Mouse (Mus musculus): ENCODE results near the gene Ugcg. TPM values are rescaled to one million over a fixed set of nuclear protein-coding genes. Genes with fewer than 3 reads are reported as not detected.

Ugcg gene
- polyA plus RNA-seq, 1 experiment: 62.0 TPM

DNA sequence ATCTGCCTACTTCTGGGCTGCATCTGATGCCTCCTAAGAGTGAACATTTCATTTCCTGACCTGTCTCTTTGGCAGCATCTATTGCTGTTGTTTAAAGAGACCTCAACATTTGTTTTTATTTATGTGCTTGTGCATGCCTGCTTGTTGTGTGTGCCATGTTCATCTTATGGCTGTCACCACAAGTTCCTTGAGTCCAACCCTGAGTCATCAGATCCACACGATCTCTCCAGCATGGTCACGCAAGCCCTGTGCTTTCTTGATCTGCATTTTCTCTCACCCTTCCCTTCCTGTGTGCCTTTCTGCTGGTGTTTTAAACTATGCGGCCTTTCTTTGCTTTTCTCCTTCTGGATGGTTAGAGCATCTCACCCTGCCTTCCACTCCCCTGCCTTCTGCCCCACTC is 11.6 kb downstream of the Ugcg start:
- 71% methylated on average over 3 of the region's 3 CpGs for WGBS

DNA sequence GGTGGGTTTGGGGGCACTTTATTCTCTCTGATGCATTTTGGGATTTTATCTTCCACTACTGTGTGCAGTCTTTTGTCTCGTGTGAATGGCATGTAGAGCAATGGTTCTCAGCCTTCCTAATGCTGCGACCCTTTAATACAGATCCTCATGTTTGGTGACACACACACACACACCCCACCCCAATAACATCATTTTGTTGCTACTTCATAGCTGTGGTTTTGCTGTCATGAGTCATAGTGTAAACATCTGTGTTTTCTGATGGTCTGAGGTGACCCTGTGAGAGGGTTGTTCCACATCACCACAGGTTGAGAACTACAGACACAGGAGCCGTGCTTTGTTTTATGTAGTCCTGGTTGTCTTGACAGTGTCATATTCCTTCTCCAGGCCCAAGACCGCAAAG is 15.6 kb downstream of the Ugcg start:
- H3K27ac ChIP-seq (ENCODE audit: insufficient read depth, low read length): no peak overlapping the region
- peaks cover 14% of the 10 kb centered on the region for H3K4me1 ChIP-seq (ENCODE audit: control insufficient read depth, insufficient read depth, low read length)
- DNase-seq: no peak
- TF ChIP-seq POLR2A (IDR thresholded peaks at IDR 0.05; ENCODE audit: borderline replicate concordance, insufficient read depth, low read length) (no peak), CTCF (IDR thresholded peaks at IDR 0.05; ENCODE audit: borderline replicate concordance, insufficient read depth, low read depth, low read length) (no peak)
- 87% methylated on average over 4 of the region's 4 CpGs for WGBS
- no peak overlapping the region for H3K4me3 ChIP-seq (replicated peaks; ENCODE audit: insufficient read depth, low read depth, low read length)
- no peaks in the 10 kb centered on the region for H3K27me3 ChIP-seq (ENCODE audit: control insufficient read depth, insufficient read depth, low read length)

More for the DNA sequence above, 11.6 kb downstream of the Ugcg start:
- Histone ChIP-seq H3K27ac (ENCODE audit: insufficient read depth, low read length) (no peak overlapping the region), H3K27me3 (ENCODE audit: control insufficient read depth, insufficient read depth, low read length) (no peaks in the 10 kb centered on the region), H3K4me3 (replicated peaks; ENCODE audit: insufficient read depth, low read depth, low read length) (no peak overlapping the region), H3K4me1 (ENCODE audit: control insufficient read depth, insufficient read depth, low read length) (peaks cover 14% of the 10 kb centered on the region)
- no peak for TF ChIP-seq POLR2A (IDR thresholded peaks at IDR 0.05; ENCODE audit: borderline replicate concordance, insufficient read depth, low read length)
- TF ChIP-seq CTCF (IDR thresholded peaks at IDR 0.05; ENCODE audit: borderline replicate concordance, insufficient read depth, low read depth, low read length): no peak
- DNase-seq: no peak

- Histone ChIP-seq H3K27me3 (ENCODE audit: control insufficient read depth, insufficient read depth, low read length) (no peaks in the 10 kb centered on the region), H3K4me1 (ENCODE audit: control insufficient read depth, insufficient read depth, low read length) (peaks cover 8% of the 10 kb centered on the region), H3K27ac (ENCODE audit: insufficient read depth, low read length) (no peak overlapping the region), H3K4me3 (replicated peaks; ENCODE audit: insufficient read depth, low read depth, low read length) (no peak overlapping the region)
- WGBS: 29% methylated on average over 2 of the region's 2 CpGs
- no peak for DNase-seq
- no peak for TF ChIP-seq POLR2A (IDR thresholded peaks at IDR 0.05; ENCODE audit: borderline replicate concordance, insufficient read depth, low read length)
- no peak for TF ChIP-seq CTCF (IDR thresholded peaks at IDR 0.05; ENCODE audit: borderline replicate concordance, insufficient read depth, low read depth, low read length)
Measured at GRCm38 (mm10) chr4:59205758-59206340, 16.8 kb downstream of the Ugcg start.

- H3K27me3 ChIP-seq (ENCODE audit: control insufficient read depth, insufficient read depth, low read length): no peaks in the 10 kb centered on the region
- no peak overlapping the region for H3K27ac ChIP-seq (ENCODE audit: insufficient read depth, low read length)
- 89% methylated on average over 3 of the region's 4 CpGs for WGBS
- no peak for TF ChIP-seq POLR2A (IDR thresholded peaks at IDR 0.05; ENCODE audit: borderline replicate concordance, insufficient read depth, low read length)
- DNase-seq: no peak
- H3K4me3 ChIP-seq (replicated peaks; ENCODE audit: insufficient read depth, low read depth, low read length): no peak overlapping the region
- peaks cover 8% of the 10 kb centered on the region for H3K4me1 ChIP-seq (ENCODE audit: control insufficient read depth, insufficient read depth, low read length)
Measured at GRCm38 (mm10) chr4:59206600-59206999, 17.5 kb downstream of the Ugcg start.

DNA sequence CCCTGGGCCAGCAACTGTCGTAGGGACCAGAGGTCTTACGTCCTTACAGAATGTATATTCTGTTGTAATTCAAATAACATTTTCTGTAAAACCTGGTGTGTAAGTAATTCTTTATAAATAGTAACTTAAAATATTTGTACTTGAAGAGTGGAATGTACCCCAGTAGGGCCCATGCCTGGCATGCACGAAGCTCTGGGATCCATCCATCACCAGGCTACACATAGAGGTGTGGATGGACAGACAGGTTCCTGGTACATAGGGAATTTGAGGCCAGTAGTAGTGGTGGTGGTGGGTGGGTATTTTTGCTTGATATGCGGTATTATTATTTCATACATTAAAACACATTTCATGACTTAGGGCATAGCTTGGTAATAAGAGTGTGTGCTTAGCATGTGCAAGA is 19.6 kb downstream of the Ugcg start:
- Histone ChIP-seq H3K4me1 (ENCODE audit: control insufficient read depth, insufficient read depth, low read length) (peaks cover 8% of the 10 kb centered on the region), H3K4me3 (replicated peaks; ENCODE audit: insufficient read depth, low read depth, low read length) (no peak overlapping the region), H3K27ac (ENCODE audit: insufficient read depth, low read length) (no peak overlapping the region), H3K27me3 (ENCODE audit: control insufficient read depth, insufficient read depth, low read length) (no peaks in the 10 kb centered on the region)
- TF ChIP-seq CTCF (IDR thresholded peaks at IDR 0.05; ENCODE audit: borderline replicate concordance, insufficient read depth, low read depth, low read length): no peak
- TF ChIP-seq POLR2A (IDR thresholded peaks at IDR 0.05; ENCODE audit: borderline replicate concordance, insufficient read depth, low read length): no peak
- WGBS: 97% methylated on average over 4 of the region's 4 CpGs
- no peak for DNase-seq

DNA sequence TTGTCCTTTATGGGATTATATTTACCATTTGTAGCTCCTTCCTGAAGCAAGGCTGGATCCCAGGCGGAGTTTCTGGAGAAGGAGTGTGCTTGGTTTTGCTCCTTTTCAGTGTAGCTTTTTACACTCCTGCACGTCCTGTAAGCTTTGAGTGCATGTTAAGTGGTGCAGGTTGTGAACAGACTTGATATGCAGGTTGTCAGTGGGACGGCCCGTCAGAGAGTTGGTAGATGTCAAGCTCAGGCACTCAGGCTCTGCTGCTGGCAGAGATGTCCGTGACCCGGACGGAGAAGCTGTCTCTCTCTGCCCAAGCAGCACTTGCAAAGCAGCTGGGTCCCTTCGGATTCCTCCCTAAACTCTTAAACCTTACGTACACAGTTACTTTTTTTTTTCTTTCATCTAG is 22.1 kb downstream of the Ugcg start:
- no peak overlapping the region for H3K27ac ChIP-seq (ENCODE audit: insufficient read depth, low read length)
- 90% methylated on average over 9 of the region's 9 CpGs for WGBS
- DNase-seq: no peak
- TF ChIP-seq CTCF (IDR thresholded peaks at IDR 0.05; ENCODE audit: borderline replicate concordance, insufficient read depth, low read depth, low read length): no peak
- TF ChIP-seq POLR2A (IDR thresholded peaks at IDR 0.05; ENCODE audit: borderline replicate concordance, insufficient read depth, low read length): no peak
- no peaks in the 10 kb centered on the region; the same call in 1 of the 2 replicates for H3K4me1 ChIP-seq (ENCODE audit: control insufficient read depth, insufficient read depth, low read length)
- H3K27me3 ChIP-seq (ENCODE audit: control insufficient read depth, insufficient read depth, low read length): no peaks in the 10 kb centered on the region
- no peak overlapping the region for H3K4me3 ChIP-seq (replicated peaks; ENCODE audit: insufficient read depth, low read depth, low read length)

GRCm38 (mm10) chr4:59213833-59214232 is 24.8 kb downstream of the Ugcg start:
- 77% methylated on average over 4 of the region's 4 CpGs for WGBS
- TF ChIP-seq POLR2A (IDR thresholded peaks at IDR 0.05; ENCODE audit: borderline replicate concordance, insufficient read depth, low read length) (no peak), CTCF (IDR thresholded peaks at IDR 0.05; ENCODE audit: borderline replicate concordance, insufficient read depth, low read depth, low read length) (no peak)
- Histone ChIP-seq H3K27me3 (ENCODE audit: control insufficient read depth, insufficient read depth, low read length) (no peaks in the 10 kb centered on the region), H3K27ac (ENCODE audit: insufficient read depth, low read length) (no peak overlapping the region), H3K4me3 (replicated peaks; ENCODE audit: insufficient read depth, low read depth, low read length) (no peak overlapping the region), H3K4me1 (ENCODE audit: control insufficient read depth, insufficient read depth, low read length) (no peaks in the 10 kb centered on the region)
- DNase-seq: no peak

- TF ChIP-seq POLR2A (IDR thresholded peaks at IDR 0.05; ENCODE audit: borderline replicate concordance, insufficient read depth, low read length): no peak
- TF ChIP-seq CTCF (IDR thresholded peaks at IDR 0.05; ENCODE audit: borderline replicate concordance, insufficient read depth, low read depth, low read length): no peak
- Histone ChIP-seq H3K27me3 (ENCODE audit: control insufficient read depth, insufficient read depth, low read length) (no peaks in the 10 kb centered on the region), H3K4me3 (replicated peaks; ENCODE audit: insufficient read depth, low read depth, low read length) (no peak overlapping the region), H3K4me1 (ENCODE audit: control insufficient read depth, insufficient read depth, low read length) (no peaks in the 10 kb centered on the region), H3K27ac (ENCODE audit: insufficient read depth, low read length) (no peak overlapping the region)
- 96% methylated on average over 5 of the region's 5 CpGs for WGBS
- no peak for DNase-seq
Measured at GRCm38 (mm10) chr4:59214695-59215094, 25.6 kb downstream of the Ugcg start.
